Mouse (Mus musculus): ENCODE results near the gene Fmo4. TPM values are rescaled to one million over a fixed set of nuclear protein-coding genes. Genes with fewer than 3 reads are reported as not detected.

Fmo4 gene
- polyA plus RNA-seq, 1 experiment from 2014 or later, result 2.4 TPM

GRCm38 (mm10) chr1:162838976-162839375 is 25.2 kb upstream of the Fmo4 start:
- WGBS, result 90% methylated on average over 6 of the region's 6 CpGs
- no peak overlapping the region for H3K4me3 ChIP-seq (ENCODE audit: low read length)
- no peak for ATAC-seq (ENCODE audit: low read depth)
- H3K27me3 ChIP-seq (ENCODE audit: control insufficient read depth, insufficient read depth, low read depth, low read length), result no peaks in the 10 kb centered on the region
- H3K4me1 ChIP-seq (replicated peaks; ENCODE audit: control insufficient read depth, insufficient read depth, low read length), result no peaks in the 10 kb centered on the region
- H3K27ac ChIP-seq (ENCODE audit: low read length), result no peak overlapping the region
- no peaks in the 10 kb centered on the region for H3K36me3 ChIP-seq (ENCODE audit: control insufficient read depth, insufficient read depth, low read length)
- no peak overlapping the region for H3K4me2 ChIP-seq (ENCODE audit: low read depth, low read length)
- H3K9me3 ChIP-seq (ENCODE audit: control insufficient read depth, low read length), result no peaks in the 10 kb centered on the region
- no peak overlapping the region for H3K9ac ChIP-seq (ENCODE audit: low read length)

- Histone ChIP-seq H3K9ac (ENCODE audit: low read length) (no peak overlapping the region), H3K4me1 (replicated peaks; ENCODE audit: control insufficient read depth, insufficient read depth, low read length) (no peaks in the 10 kb centered on the region), H3K27me3 (ENCODE audit: control insufficient read depth, insufficient read depth, low read depth, low read length) (no peaks in the 10 kb centered on the region), H3K9me3 (ENCODE audit: control insufficient read depth, low read length) (no peaks in the 10 kb centered on the region), H3K36me3 (ENCODE audit: control insufficient read depth, insufficient read depth, low read length) (no peaks in the 10 kb centered on the region), H3K4me2 (ENCODE audit: low read depth, low read length) (no peak overlapping the region), H3K4me3 (ENCODE audit: low read length) (no peak overlapping the region), H3K27ac (ENCODE audit: low read length) (no peak overlapping the region)
- WGBS, result 70% methylated on average over 5 of the region's 5 CpGs
- ATAC-seq (ENCODE audit: low read depth), result no peak
Observed at GRCm38 (mm10) chr1:162834342-162834741, 20.6 kb upstream of the Fmo4 start.

- Histone ChIP-seq H3K27me3 (ENCODE audit: control insufficient read depth, insufficient read depth, low read depth, low read length) (no peaks in the 10 kb centered on the region), H3K4me2 (ENCODE audit: low read depth, low read length) (peak overlapping the region; percentile 24; the same call in 1 of the 2 replicates), H3K4me3 (ENCODE audit: low read length) (no peak overlapping the region), H3K27ac (ENCODE audit: low read length) (no peak overlapping the region), H3K4me1 (replicated peaks; ENCODE audit: control insufficient read depth, insufficient read depth, low read length) (no peaks in the 10 kb centered on the region), H3K9me3 (ENCODE audit: control insufficient read depth, low read length) (no peaks in the 10 kb centered on the region), H3K36me3 (ENCODE audit: control insufficient read depth, insufficient read depth, low read length) (no peaks in the 10 kb centered on the region), H3K9ac (ENCODE audit: low read length) (no peak overlapping the region)
- WGBS, result 58% methylated on average over 5 of the region's 5 CpGs
- ATAC-seq (ENCODE audit: low read depth), result no peak
Observed at GRCm38 (mm10) chr1:162832574-162832953, 18.8 kb upstream of the Fmo4 start.

GRCm38 (mm10) chr1:162831838-162832573 is 18.2 kb upstream of the Fmo4 start:
- 10% methylated on average over 5 of the region's 5 CpGs for WGBS
- peak; percentile 54; the same call in 1 of the 2 replicates for ATAC-seq (ENCODE audit: low read depth)
- H3K36me3 ChIP-seq (ENCODE audit: control insufficient read depth, insufficient read depth, low read length), result no peaks in the 10 kb centered on the region
- H3K4me1 ChIP-seq (replicated peaks; ENCODE audit: control insufficient read depth, insufficient read depth, low read length), result no peaks in the 10 kb centered on the region
- H3K27me3 ChIP-seq (ENCODE audit: control insufficient read depth, insufficient read depth, low read depth, low read length), result no peaks in the 10 kb centered on the region
- no peaks in the 10 kb centered on the region for H3K9me3 ChIP-seq (ENCODE audit: control insufficient read depth, low read length)
- no peak overlapping the region for H3K4me3 ChIP-seq (ENCODE audit: low read length)
- H3K9ac ChIP-seq (ENCODE audit: low read length), result no peak overlapping the region
- peak overlapping the region; percentile 24; the same call in 1 of the 2 replicates for H3K4me2 ChIP-seq (ENCODE audit: low read depth, low read length)
- H3K27ac ChIP-seq (ENCODE audit: low read length), result no peak overlapping the region

GRCm38 (mm10) chr1:162819280-162819679 is 5.5 kb upstream of the Fmo4 start:
- Histone ChIP-seq H3K27me3 (ENCODE audit: control insufficient read depth, insufficient read depth, low read depth, low read length) (no peaks in the 10 kb centered on the region), H3K36me3 (ENCODE audit: control insufficient read depth, insufficient read depth, low read length) (no peaks in the 10 kb centered on the region), H3K4me3 (ENCODE audit: low read length) (no peak overlapping the region), H3K4me1 (replicated peaks; ENCODE audit: control insufficient read depth, insufficient read depth, low read length) (no peaks in the 10 kb centered on the region), H3K4me2 (ENCODE audit: low read depth, low read length) (no peak overlapping the region), H3K9me3 (ENCODE audit: control insufficient read depth, low read length) (no peaks in the 10 kb centered on the region), H3K27ac (ENCODE audit: low read length) (no peak overlapping the region), H3K9ac (ENCODE audit: low read length) (no peak overlapping the region)
- no peak for ATAC-seq (ENCODE audit: low read depth)
- 73% methylated on average over 5 of the region's 5 CpGs for WGBS

GRCm38 (mm10) chr1:162815381-162816127 is 1.8 kb upstream of the Fmo4 start:
- H3K36me3 ChIP-seq (ENCODE audit: control insufficient read depth, insufficient read depth, low read length), result no peaks in the 10 kb centered on the region
- no peak overlapping the region for H3K27ac ChIP-seq (ENCODE audit: low read length)
- no peak for ATAC-seq (ENCODE audit: low read depth)
- H3K4me1 ChIP-seq (replicated peaks; ENCODE audit: control insufficient read depth, insufficient read depth, low read length), result no peaks in the 10 kb centered on the region
- H3K4me2 ChIP-seq (ENCODE audit: low read depth, low read length), result no peak overlapping the region
- no peaks in the 10 kb centered on the region for H3K27me3 ChIP-seq (ENCODE audit: control insufficient read depth, insufficient read depth, low read depth, low read length)
- no peak overlapping the region for H3K9ac ChIP-seq (ENCODE audit: low read length)
- no peak overlapping the region for H3K4me3 ChIP-seq (ENCODE audit: low read length)
- no peaks in the 10 kb centered on the region for H3K9me3 ChIP-seq (ENCODE audit: control insufficient read depth, low read length)
- WGBS, result 69% methylated on average over 10 of the region's 10 CpGs

GRCm38 (mm10) chr1:162814932-162815331 is 1.2 kb upstream of the Fmo4 start:
- no peak overlapping the region for H3K27ac ChIP-seq (ENCODE audit: low read length)
- no peaks in the 10 kb centered on the region for H3K4me1 ChIP-seq (replicated peaks; ENCODE audit: control insufficient read depth, insufficient read depth, low read length)
- no peak overlapping the region for H3K4me2 ChIP-seq (ENCODE audit: low read depth, low read length)
- no peak for ATAC-seq (ENCODE audit: low read depth)
- H3K4me3 ChIP-seq (ENCODE audit: low read length), result no peak overlapping the region
- H3K9me3 ChIP-seq (ENCODE audit: control insufficient read depth, low read length), result no peaks in the 10 kb centered on the region
- H3K36me3 ChIP-seq (ENCODE audit: control insufficient read depth, insufficient read depth, low read length), result no peaks in the 10 kb centered on the region
- H3K27me3 ChIP-seq (ENCODE audit: control insufficient read depth, insufficient read depth, low read depth, low read length), result no peaks in the 10 kb centered on the region
- H3K9ac ChIP-seq (ENCODE audit: low read length), result no peak overlapping the region
- WGBS, result 50% methylated on average over 4 of the region's 4 CpGs

GRCm38 (mm10) chr1:162813143-162813835 is 483 bp downstream of the Fmo4 start:
- WGBS, result 82% methylated on average over 9 of the region's 9 CpGs

GRCm38 (mm10) chr1:162808541-162808940 is 5.2 kb downstream of the Fmo4 start:
- no peak for ATAC-seq (ENCODE audit: low read depth)

More at GRCm38 (mm10) chr1:162813143-162813835, 483 bp downstream of the Fmo4 start:
- Histone ChIP-seq H3K27me3 (ENCODE audit: control insufficient read depth, insufficient read depth, low read depth, low read length) (no peaks in the 10 kb centered on the region), H3K36me3 (ENCODE audit: control insufficient read depth, insufficient read depth, low read length) (no peaks in the 10 kb centered on the region), H3K4me2 (ENCODE audit: low read depth, low read length) (peak overlapping the region; percentile 25; the same call in 1 of the 2 replicates), H3K4me1 (replicated peaks; ENCODE audit: control insufficient read depth, insufficient read depth, low read length) (no peaks in the 10 kb centered on the region), H3K4me3 (ENCODE audit: low read length) (no peak overlapping the region), H3K9ac (ENCODE audit: low read length) (no peak overlapping the region), H3K27ac (ENCODE audit: low read length) (no peak overlapping the region), H3K9me3 (ENCODE audit: control insufficient read depth, low read length) (no peaks in the 10 kb centered on the region)
- no peak for ATAC-seq (ENCODE audit: low read depth)

More at GRCm38 (mm10) chr1:162808541-162808940, 5.2 kb downstream of the Fmo4 start:
- H3K4me2 ChIP-seq (ENCODE audit: low read depth, low read length), result no peak overlapping the region
- no peaks in the 10 kb centered on the region for H3K27me3 ChIP-seq (ENCODE audit: control insufficient read depth, insufficient read depth, low read depth, low read length)
- WGBS, result 85% methylated on average over 3 of the region's 3 CpGs
- no peaks in the 10 kb centered on the region for H3K36me3 ChIP-seq (ENCODE audit: control insufficient read depth, insufficient read depth, low read length)
- H3K4me1 ChIP-seq (replicated peaks; ENCODE audit: control insufficient read depth, insufficient read depth, low read length), result no peaks in the 10 kb centered on the region
- H3K9ac ChIP-seq (ENCODE audit: low read length), result no peak overlapping the region
- H3K9me3 ChIP-seq (ENCODE audit: control insufficient read depth, low read length), result no peaks in the 10 kb centered on the region
- no peak overlapping the region for H3K4me3 ChIP-seq (ENCODE audit: low read length)
- H3K27ac ChIP-seq (ENCODE audit: low read length), result no peak overlapping the region

All from lung, embryonic 16.5 days (tissue).